Mouse (Mus musculus) embryonic stem cell, embryonic (primary cell): ENCODE measurements around the gene Gk2.

ENCODE experiments used
- CTCF ChIA-PET, 4 experiments: fragments of 300-600 bp in 2 of 4; fragments of 350-600 bp in 2 of 4; sonication (Branson Sonifier 250); formaldehyde crosslinking; loops; one replicate each; lab custom pipeline; 2022; ENCODE audit warnings: inconsistent platforms in 2 of 4; lab: Charles Lee
- POLR2A ChIA-PET, 4 experiments: fragments of 300-600 bp in 2 of 4; fragments of 350-600 bp in 2 of 4; sonication (Branson Sonifier 250); formaldehyde crosslinking; loops; one replicate each; lab custom pipeline; 2022; ENCODE audit warnings: antibody characterized with exemption in 4 of 4, inconsistent platforms in 1 of 4; lab: Charles Lee

The Gk2 gene

DNA sequence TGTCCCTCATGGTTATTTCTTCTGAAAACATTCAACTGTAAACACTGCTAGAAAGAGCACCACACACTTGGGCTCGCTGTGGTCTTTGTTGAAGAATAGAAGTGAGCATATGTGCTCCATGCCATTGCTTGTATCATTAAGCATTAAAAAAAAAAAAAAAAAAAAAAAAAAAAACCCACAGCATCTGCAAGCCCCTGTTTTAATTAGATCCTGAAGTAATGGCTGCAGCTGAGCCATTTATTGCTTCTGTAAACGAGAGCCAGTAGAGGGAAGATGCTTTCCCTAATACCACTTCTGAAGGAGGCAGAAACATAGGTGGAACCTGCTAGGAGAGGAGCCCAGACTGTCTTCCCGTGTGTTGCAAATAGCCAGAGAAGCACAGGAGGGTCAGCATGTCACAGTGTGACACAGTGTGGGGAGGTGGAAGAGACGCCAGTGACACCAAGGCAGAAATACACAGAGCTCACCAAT lies 47.6 kb downstream of the Gk2 start:
- ChIA-PET CTCF (interaction anchor here in 1 of 4 experiments (0.6 kb wide), 1 partner anchor 295 kb away, joined by 8 read pairs; no protein-coding TSS in a partner anchor), POLR2A (interaction anchor here in 1 of 4 experiments (0.9 kb wide), 1 partner anchor 11 kb away, joined by 5 read pairs; no protein-coding TSS in a partner anchor)
